In genomic region chr3:89101812-89102494, GRCm38 (mm10) we compare ENCODE assay signal across 8 mouse cellular contexts. TPM values are rescaled to one million over a fixed set of nuclear protein-coding genes. Genes with fewer than 3 reads are reported as not detected.
A peak's percentile ranks its signal among the peaks of the same experiment; 100 is the strongest.
DNase-seq lines count a peak whose midpoint lies in the region; ATAC-seq lines count a peak whose summit lies in the region.

Gene Fdps, minus strand, starts transcription at chr3:89101959.

- ATAC-seq in megakaryocyte progenitor cell, adult 5-6 weeks (replicated peaks; ENCODE audit: poor library complexity) = peak; percentile 97

- peak; percentile 99 for DNase-seq in adipocyte (ENCODE audit: low spot score)
- DNase-seq in embryo, embryonic 10 days (ENCODE audit: low spot score) = peak; percentile 100
- peak; percentile 84 for DNase-seq in gastrocnemius, postnatal 10 days
- DNase-seq in induced T-regulatory cell, adult 2 months (ENCODE audit: low read depth) = peak; percentile 99
- peak; percentile 98 for DNase-seq in left cerebral cortex, adult 9 months (ENCODE audit: low spot score in 2 of 2)
- DNase-seq in right cerebral cortex, postnatal 14 days = peak; percentile 92
- DNase-seq in urinary bladder, postnatal 36 days (ENCODE audit: low spot score in 2 of 2) = peak; percentile 87 to 95

RNA-seq across cellular contexts. Expression of gene Fdps, which starts in this region (rescaled TPM):
- total RNA-seq in gastrocnemius, postnatal 10 days (2021) = 10 to 100 TPM; 33.7 to 35.5 TPM
- total RNA-seq in megakaryocyte progenitor cell, adult 5-6 weeks (2015) = 99.4 and 118 TPM in 2 replicates
- 238 and 251 TPM in 2 replicates for total RNA-seq in megakaryocyte progenitor cell, adult 5-6 weeks (2017)

Comparison
In these comparisons a context has a peak if more than half of its experiments do, and no peak if none do; other contexts are left out.
1. Peak in every context shown above with its lines: DNase-seq and ATAC-seq.